Mouse (Mus musculus): ENCODE measurements around the gene Aimp2.

Aimp2 gene

GRCm38 (mm10) chr5:143902111-143902510, 7.5 kb downstream of the Aimp2 start:
- in situ Hi-C loops (cut with MseI, MboI) = no loop called here

DNA sequence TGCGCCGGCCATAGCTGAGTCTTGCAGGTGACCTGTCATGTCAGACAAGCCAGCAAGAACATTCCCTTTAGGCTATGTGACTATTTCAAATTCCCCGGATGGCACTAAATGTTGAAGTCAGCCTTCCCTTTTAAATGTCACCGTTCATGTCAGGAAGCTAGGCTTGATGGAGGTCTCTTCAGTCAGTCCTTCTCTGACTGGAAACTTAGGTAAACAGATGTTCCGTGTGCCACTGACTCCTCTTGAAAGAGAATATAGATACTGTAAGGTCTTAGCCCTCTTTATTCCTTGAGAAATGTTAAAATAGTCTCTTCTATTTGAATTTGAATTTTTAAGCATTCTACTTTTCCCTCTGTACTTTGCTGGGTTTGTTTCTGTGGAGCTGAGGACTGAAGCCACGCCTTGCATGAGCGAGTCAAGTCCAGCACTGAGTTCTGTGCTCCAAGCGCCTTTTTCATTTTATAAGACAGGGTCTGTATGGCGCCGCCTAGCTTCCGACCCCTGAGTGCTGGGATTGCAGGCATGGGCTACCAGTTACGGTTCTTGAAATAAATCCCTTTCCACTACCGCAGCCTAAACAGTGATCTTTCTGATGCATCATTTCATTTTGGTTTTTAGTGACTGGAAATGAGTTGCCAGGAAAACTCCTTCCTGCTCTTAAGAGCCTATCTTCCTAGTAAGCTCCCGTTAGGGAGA, 11.9 kb downstream of the Aimp2 start, which contains the start of gene Ankrd61:
TSS of gene Ankrd61 (minus strand) at position 51 of the 696 bp plus-strand sequence.
- in situ Hi-C loops (cut with MseI, MboI) = no loop called here

DNA sequence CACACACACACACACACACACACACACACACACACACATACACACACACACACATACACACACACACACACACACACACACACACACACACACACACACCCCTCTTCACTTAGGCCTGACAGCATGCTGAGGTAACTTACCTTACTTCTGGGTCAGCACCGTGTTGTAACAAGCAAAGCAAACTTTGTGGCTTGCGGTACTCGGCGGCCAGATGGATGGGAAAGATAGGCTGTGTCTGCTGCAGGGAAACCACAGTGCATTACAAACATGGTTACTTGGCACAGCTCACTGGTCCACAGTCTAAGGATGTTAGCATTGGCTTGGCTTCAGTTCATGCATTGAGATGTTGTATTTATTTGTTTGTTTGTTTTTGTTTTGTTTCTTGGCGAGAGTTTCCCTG, 16.3 kb downstream of the Aimp2 start:
- in situ Hi-C loops (cut with MseI, MboI) = no loop called here

GRCm38 (mm10) chr5:143892255-143892886, 17.3 kb downstream of the Aimp2 start:
- in situ Hi-C loops (cut with MseI, MboI) = no loop called here

DNA sequence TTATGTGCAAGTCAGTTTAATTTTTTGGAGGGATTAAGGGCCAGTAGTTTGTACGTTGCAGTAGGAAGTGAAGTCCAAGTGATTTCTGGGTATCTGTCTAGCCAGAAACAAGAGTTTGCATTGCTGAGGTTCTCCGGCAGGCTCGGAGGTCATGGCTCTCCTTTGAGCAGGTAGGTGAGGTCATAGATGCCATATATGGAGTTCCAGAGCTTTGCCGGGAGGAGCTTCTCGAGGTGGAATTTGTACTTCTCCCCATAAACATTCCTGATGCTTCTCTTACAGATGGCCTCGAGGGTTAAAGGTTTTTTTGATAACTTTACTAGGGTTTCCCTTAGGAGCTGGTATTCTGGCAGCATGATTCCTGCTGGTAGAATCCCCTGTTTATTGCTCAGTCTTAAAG, 18.9 kb downstream of the Aimp2 start:
- in situ Hi-C loops (cut with MseI, MboI) = no loop called here

GRCm38 (mm10) chr5:143885274-143885673, 24.4 kb downstream of the Aimp2 start:
- in situ Hi-C loops (cut with MseI, MboI) = no loop called here

- in situ Hi-C loops (cut with MseI, MboI) = no loop called here
Measured at GRCm38 (mm10) chr5:143874571-143874970, 35.1 kb downstream of the Aimp2 start.

- in situ Hi-C loops (cut with MseI, MboI) = no loop called here
Measured at GRCm38 (mm10) chr5:143871547-143872169, 38.0 kb downstream of the Aimp2 start.

Measured in mouse trophoblast stem cell (cell line).